Mouse (Mus musculus) bone marrow macrophage, adult 2 months (primary cell): ENCODE measurements around the gene Foxc2.

Experiments
- CTCF ChIP-seq: IDR thresholded peaks from 2 replicates; pipeline ENCODE4 v1.5.1; 2012; ENCODE audit warnings: low read depth, mild to moderate bottlenecking, low read length, moderate library complexity
- POLR2A ChIP-seq: IDR thresholded peaks from 2 replicates; pipeline ENCODE4 v1.6.1; 2012; ENCODE audit warnings: mild to moderate bottlenecking, low read depth, low read length, borderline replicate concordance

DNA sequence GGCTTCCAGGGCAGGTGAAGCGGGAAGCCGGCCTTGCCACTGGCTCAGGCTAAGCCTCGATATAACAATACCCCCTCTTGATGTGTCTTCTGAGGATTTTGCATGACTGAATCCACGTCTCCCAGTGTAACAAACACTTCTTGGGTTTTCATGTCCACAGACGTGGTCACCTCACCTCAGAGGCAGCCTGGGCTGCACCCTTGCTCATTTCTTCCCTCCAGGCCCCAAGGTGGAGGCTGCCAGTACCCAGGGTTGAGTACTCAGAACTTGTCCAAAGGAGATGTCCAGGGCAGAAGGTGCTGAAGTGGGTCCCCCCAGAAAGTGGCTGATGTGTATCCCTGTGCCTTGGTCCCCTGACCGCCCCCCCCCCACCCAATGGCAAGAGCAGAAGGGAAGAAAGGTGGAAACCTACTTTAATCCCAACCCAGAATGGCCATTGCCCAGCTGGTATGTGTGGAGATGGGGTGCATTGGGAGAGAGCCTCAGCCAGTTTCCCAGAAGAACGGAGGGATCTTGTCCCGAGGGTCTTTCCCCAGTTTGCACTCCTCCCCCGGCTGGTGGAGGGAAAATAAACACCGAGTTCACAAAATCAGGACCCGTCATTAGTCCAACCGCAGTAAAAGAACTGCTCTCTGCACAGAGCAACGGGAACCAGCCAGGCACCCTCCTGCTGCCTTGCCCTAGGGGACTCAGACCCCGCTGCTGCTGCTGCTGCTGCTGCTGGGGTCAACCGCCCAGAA is 41.7 kb upstream of the Foxc2 start:
- TF ChIP-seq CTCF (no peak), POLR2A (no peak)
